ENCODE assay signal across 28 mouse cellular contexts in genomic region chr5:32907496-32907895, GRCm38 (mm10).
"Had no signal": no experiment of that assay in that cellular context is flagged by ENCODE, and none has a peak within 500 bp of the region (broad histone marks: within the 10 kb centered on the region; RNA-seq: fewer than 3 reads in every experiment).

No protein-coding gene starts in this region.

- H3K4me2 ChIP-seq: heart, embryonic 12.5 days; hindbrain, embryonic 12.5 days; hindbrain, embryonic 14.5 days; kidney, embryonic 15.5 days; limb, embryonic 13.5 days; limb, embryonic 15.5 days; liver, embryonic 11.5 days had no signal

- H3K27me3 ChIP-seq: heart, embryonic 12.5 days; hindbrain, embryonic 12.5 days; kidney, embryonic 15.5 days; limb, embryonic 13.5 days; limb, embryonic 15.5 days had no signal

- H3K4me1 ChIP-seq: heart, embryonic 10.5 days; heart, embryonic 12.5 days; hindbrain, embryonic 10.5 days; hindbrain, embryonic 12.5 days; kidney, embryonic 15.5 days; limb, embryonic 13.5 days; limb, embryonic 15.5 days had no signal

- DNase-seq: gastrocnemius, adult 2 months; gastrocnemius, postnatal 10 days; gastrocnemius, postnatal 25 days; heart, adult 18-20 months; heart, postnatal 10 days; heart, postnatal 4 days; kidney, adult 11 months; kidney, adult 2 months; kidney, adult 9 months; kidney, postnatal 25 days; kidney, postnatal 4 days; layer of hippocampus, adult 9-11 months; layer of hippocampus, postnatal 36 days; left cerebral cortex, postnatal 4 days had no signal

- ATAC-seq: forebrain, embryonic 16.5 days; hindbrain, embryonic 16.5 days; inflammation-experienced regulatory T-cells, adult 6 months had no signal

- H3K9ac ChIP-seq: heart, embryonic 12.5 days; hindbrain, embryonic 12.5 days; hindbrain, embryonic 14.5 days; kidney, embryonic 15.5 days; limb, embryonic 13.5 days; limb, embryonic 15.5 days; liver, embryonic 14.5 days had no signal

- H3K4me3 ChIP-seq: gastrocnemius, adult 2 months; heart, embryonic 10.5 days; heart, embryonic 12.5 days; hindbrain, embryonic 10.5 days; hindbrain, embryonic 12.5 days; kidney, embryonic 15.5 days; limb, embryonic 13.5 days; limb, embryonic 15.5 days had no signal

- H3K27ac ChIP-seq: gastrocnemius, adult 2 months; heart, embryonic 10.5 days; hindbrain, embryonic 10.5 days; hindbrain, embryonic 12.5 days; hindbrain, embryonic 14.5 days; kidney, embryonic 15.5 days; kidney, postnatal 0 days; limb, embryonic 13.5 days; limb, embryonic 15.5 days; liver, embryonic 14.5 days had no signal

- H3K9me3 ChIP-seq: heart, embryonic 10.5 days; heart, embryonic 12.5 days; hindbrain, embryonic 10.5 days; hindbrain, embryonic 12.5 days; kidney, embryonic 15.5 days; limb, embryonic 13.5 days; limb, embryonic 15.5 days had no signal
